Mouse (Mus musculus): ENCODE data around the gene Metap1d.

- TF ChIP-seq POLR2A (IDR thresholded peaks at IDR 0.05; ENCODE audit: insufficient read length, low read depth) (no peak), MAX (IDR thresholded peaks at IDR 0.05; ENCODE audit: low read depth) (no peak), E2F4 (IDR thresholded peaks at IDR 0.05; ENCODE audit: insufficient read depth) (no peak), POLR2AphosphoS2 (IDR thresholded peaks at IDR 0.05; ENCODE audit: insufficient read length, low read depth) (no peak), MYOD1 (IDR thresholded peaks at IDR 0.05; ENCODE audit: control insufficient read depth in 1 of 3, insufficient read length in 2 of 3, low read depth in 2 of 3) (no peak)
Observed at GRCm38 (mm10) chr2:71512326-71512725, 59.2 kb downstream of the Metap1d start.

Data from myocyte (in vitro differentiated cells).